Mouse (Mus musculus): ENCODE measurements at regions not wholly inside any gene's neighbourhood (a gene's known extent, or its start where the extent isn't known, plus 50 kb on each side); places are given as distances from the start of the nearest gene placed in this dataset.

DNA sequence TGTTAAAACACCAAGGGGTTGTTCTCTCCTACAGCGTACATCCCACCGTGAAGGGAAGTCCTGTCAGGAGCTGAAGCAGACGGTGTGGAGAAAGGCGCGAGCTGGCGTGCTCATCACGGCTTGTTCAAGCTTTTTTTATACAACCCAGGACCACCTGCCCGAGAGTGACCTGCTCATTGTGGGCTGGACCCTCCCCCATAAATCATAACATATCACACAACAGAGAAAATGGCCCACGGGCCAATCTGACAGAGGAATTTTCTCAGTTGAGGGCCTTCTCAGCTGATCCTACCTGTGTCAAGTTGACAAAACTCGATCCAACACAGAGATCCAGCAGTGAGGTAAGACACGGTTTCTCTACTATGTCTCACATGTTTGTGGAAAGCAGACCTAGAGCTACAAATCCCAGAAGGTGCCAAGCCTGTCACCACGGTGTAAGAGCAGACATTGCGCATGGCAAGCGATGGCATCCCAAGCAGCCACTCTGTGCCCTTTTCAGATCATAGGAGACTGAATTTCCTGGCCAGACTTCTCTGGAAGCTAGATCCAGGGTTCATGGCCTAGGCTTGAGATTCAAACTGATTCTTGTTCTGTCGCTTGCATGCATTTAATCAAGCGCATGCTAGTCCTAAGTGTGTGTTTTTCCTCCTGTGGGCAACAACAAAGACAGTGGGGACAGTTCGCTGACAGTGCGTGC is 64.6 kb upstream of the 1700021F07Rik start:
- POLR2A ChIA-PET = no interaction called here
- CTCF ChIA-PET = interaction anchor here in 3 of 4 experiments (0.8 to 5.7 kb wide), 5 partner anchors 104 to 272 kb away, joined by 3 to 48 read pairs (median 5); no protein-coding TSS in a partner anchor

DNA sequence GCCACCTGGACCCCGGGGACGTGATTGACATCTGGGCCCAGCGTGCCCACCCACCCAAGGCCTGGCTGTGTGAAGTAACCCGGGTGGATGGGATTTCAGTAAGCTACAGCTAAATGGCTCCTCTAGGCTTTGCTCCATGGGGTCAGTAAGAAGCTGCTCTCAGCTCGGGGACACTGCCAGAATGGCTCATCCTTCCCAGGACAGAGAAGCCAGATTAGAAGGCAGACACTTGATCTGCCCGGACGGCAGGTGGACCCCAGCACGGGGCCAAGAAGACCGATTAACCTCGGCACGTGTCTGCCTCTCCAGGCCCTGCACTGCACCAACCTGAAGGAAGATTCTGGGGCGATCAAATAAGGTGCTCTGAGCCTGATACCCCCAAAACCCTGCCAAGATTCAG is 63.5 kb upstream of the 1700021F07Rik start:
- CTCF ChIA-PET = interaction anchor here in 2 of 4 experiments (0.8 to 1.3 kb wide), 2 partner anchors 272 to 273 kb away, joined by 3 to 5 read pairs; no protein-coding TSS in a partner anchor

DNA sequence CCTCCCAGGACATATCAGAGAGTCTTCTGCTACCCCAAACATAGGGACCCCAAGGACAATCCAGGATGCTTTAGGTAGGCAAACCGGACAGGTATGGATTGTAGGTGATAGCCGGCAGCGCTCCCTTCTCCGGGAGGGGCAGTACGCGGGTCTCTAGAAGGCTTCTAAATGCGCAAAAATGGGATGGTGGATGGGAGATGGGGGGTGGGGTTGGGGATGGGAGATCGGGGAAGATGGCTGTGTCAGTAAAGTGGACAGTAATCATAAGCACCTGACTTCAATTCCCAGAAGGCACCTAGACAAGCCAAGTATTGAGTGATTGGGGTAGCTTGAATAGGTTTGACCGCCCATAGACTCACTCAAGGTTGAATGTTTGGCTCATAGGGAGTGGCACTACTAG is 59.1 kb upstream of the 1700021F07Rik start:
- CTCF ChIA-PET = no interaction called here
- POLR2A ChIA-PET = no interaction called here

More for the DNA sequence above, 63.5 kb upstream of the 1700021F07Rik start:
- POLR2A ChIA-PET = no interaction called here

DNA sequence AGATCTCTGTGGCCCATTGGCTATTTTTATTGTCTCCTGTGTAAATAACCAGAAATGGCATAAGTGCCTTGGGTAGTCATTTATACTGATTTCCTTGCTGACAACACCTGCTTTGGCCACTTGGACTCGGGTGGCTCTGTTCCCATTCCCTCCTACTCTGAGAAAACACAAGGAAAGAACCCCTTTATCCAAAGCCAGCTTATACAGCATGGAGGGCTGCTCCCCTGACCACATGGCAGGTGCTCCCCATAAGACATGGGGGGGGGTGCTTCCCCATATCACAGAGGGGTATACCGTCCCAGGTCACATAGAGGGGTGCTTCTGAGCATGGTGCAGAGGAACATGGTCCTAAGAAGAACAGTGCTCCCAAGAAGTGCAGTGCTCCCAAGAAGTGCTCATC is 57.8 kb upstream of the 1700021F07Rik start:
- ChIA-PET POLR2A (no interaction called here), CTCF (no interaction called here)

DNA sequence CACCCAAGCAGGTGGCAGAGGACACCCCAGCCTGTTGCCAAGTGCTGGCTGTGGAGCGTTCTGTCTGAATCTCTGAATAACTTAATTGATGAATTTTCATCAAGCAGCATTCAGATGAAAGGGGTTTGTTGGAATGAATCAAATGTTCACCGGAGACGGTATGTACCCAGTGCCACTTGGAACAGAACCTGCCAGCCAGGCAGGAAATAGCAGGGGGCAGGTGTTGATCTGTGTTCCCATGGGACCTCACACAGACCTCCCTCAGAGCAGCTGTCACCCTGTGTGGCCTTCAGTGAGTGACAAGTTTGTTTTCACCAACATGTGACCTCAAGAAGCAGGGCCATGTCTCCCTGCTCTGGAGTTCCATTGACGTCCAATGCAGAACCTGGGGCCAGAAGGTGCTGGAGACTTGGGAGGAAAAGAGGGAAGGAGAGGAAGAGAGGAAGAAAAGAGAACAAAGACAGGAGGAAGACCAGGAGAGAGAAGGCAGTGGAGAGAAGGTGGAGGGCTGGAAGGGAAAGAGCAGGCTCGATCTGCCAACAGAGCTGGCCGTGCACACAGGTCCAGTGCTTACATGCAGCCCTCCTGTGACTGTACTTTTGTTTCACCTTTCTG is 57.3 kb upstream of the 1700021F07Rik start:
- ChIA-PET CTCF (interaction anchor here in 3 of 4 experiments (0.6 to 1.2 kb wide), 3 partner anchors 11 to 325 kb away, joined by 3 to 4 read pairs (median 4); no protein-coding TSS in a partner anchor), POLR2A (no interaction called here)

DNA sequence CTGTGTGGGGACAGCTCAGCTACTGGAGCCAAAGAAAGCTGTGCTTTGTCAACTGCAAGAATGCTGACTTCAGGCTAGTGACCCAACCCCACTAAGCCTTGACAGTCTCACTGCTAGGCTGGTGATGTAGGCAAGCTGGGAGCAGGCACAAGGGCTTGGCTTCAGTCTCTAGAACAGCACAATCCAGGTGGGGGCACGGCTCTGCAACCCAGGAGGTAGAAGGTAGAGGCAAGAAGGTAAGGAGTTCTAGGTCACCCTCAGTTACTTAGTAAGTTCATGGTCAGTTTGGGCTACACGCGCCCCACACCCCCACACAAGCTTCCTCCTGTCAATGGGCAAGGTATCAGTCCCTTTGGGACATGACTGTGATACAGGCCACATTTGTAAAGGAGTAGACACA is 54.2 kb upstream of the 1700021F07Rik start:
- CTCF ChIA-PET = interaction anchor here in 2 of 4 experiments (0.6 to 0.8 kb wide), 2 partner anchors 11 to 160 kb away, joined by 5 to 14 read pairs; no protein-coding TSS in a partner anchor
- POLR2A ChIA-PET = no interaction called here

DNA sequence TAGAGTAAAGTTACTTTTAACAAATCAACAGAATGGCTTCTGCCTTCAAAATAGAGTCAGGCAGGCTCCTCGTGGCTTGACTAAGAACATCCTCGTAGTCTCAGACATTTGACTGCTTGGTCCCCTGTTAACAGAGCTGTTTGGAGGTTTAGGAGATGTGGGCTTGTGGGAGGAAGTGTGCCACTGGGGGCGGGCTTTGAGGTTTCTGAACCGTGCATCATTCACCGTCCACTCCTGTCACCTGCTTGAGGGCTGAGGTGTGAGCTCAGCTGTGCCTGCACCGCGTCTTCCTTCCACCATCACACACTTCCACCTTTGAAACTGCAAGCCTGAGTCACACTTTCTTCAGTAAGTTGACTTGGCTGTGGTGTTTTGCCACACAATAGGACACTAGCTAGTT is 52.6 kb upstream of the 1700021F07Rik start:
- POLR2A ChIA-PET = no interaction called here
- CTCF ChIA-PET = interaction anchor here in 2 of 4 experiments (1.1 to 1.2 kb wide), 2 partner anchors 15 to 284 kb away, joined by 3 to 4 read pairs; no protein-coding TSS in a partner anchor
